8 mouse cellular contexts compared by ENCODE assay signal in genomic region chr4:124700248-124700971, GRCm38 (mm10). TPM values are rescaled to one million over a fixed set of nuclear protein-coding genes. Genes with fewer than 3 reads are reported as not detected.
A peak's percentile ranks its signal among the peaks of the same experiment; 100 is the strongest.
DNase-seq lines count a peak whose midpoint lies in the region; ATAC-seq lines count a peak whose summit lies in the region.

TSS of gene Fhl3 (plus strand) at chr4:124700701.

- peak; percentile 85 for DNase-seq in A20 (ENCODE audit: low read depth, low spot score)
- DNase-seq in R1 (ENCODE audit: low read depth, low spot score), result peak; percentile 89
- DNase-seq in heart, postnatal 4 days, result peak; percentile 78
- no peak for DNase-seq in layer of hippocampus, postnatal 10 days (ENCODE audit: low spot score in 2 of 2)

- H3K4me1 ChIP-seq in forebrain, embryonic 13.5 days, result peaks cover 53% of the 10 kb centered on the region
- peaks cover 62% of the 10 kb centered on the region for H3K4me1 ChIP-seq in limb, embryonic 12.5 days (replicated peaks)
- H3K4me1 ChIP-seq in midbrain, embryonic 12.5 days, result peaks cover 52% of the 10 kb centered on the region
- peaks cover 37% of the 10 kb centered on the region for H3K4me1 ChIP-seq in stomach, embryonic 16.5 days (ENCODE audit: control insufficient read depth, insufficient read depth, low read length)

- H3K27ac ChIP-seq in forebrain, embryonic 13.5 days, result no peak within 1 kb of the TSS
- peak within 1 kb of the TSS; percentile 97 for H3K27ac ChIP-seq in limb, embryonic 12.5 days
- H3K27ac ChIP-seq in midbrain, embryonic 12.5 days (replicated peaks), result 0 out of 2 replicates have a peak within 1 kb of the TSS, but pooled peaks have one; percentile 10
- H3K27ac ChIP-seq in stomach, embryonic 16.5 days (ENCODE audit: low read length), result peak within 1 kb of the TSS; percentile 95

- peak; percentile 68 for ATAC-seq in forebrain, embryonic 13.5 days
- peak; percentile 75 for ATAC-seq in limb, embryonic 12.5 days (ENCODE audit: insufficient number of reproducible peaks, insufficient read depth, low FRiP score, low TSS enrichment, low read depth)
- ATAC-seq in midbrain, embryonic 12.5 days (ENCODE audit: low FRiP score, low read depth), result peak; percentile 66
- ATAC-seq in stomach, embryonic 16.5 days (ENCODE audit: insufficient read depth, low FRiP score), result peak; percentile 79

- H3K4me2 ChIP-seq in forebrain, embryonic 13.5 days, result peak within 1 kb of the TSS; percentile 98
- peak within 1 kb of the TSS; percentile 84 for H3K4me2 ChIP-seq in limb, embryonic 12.5 days
- H3K4me2 ChIP-seq in midbrain, embryonic 12.5 days (replicated peaks), result peak within 1 kb of the TSS; percentile 98
- peak within 1 kb of the TSS; percentile 82 for H3K4me2 ChIP-seq in stomach, embryonic 16.5 days (ENCODE audit: low read depth, low read length)

- no peaks in the 10 kb centered on the region for H3K36me3 ChIP-seq in forebrain, embryonic 13.5 days (ENCODE audit: poor library complexity, severe bottlenecking)
- peaks cover 2% of the 10 kb centered on the region for H3K36me3 ChIP-seq in limb, embryonic 12.5 days
- H3K36me3 ChIP-seq in midbrain, embryonic 12.5 days, result no peaks in the 10 kb centered on the region
- H3K36me3 ChIP-seq in stomach, embryonic 16.5 days (ENCODE audit: control insufficient read depth, insufficient read depth, low read length), result 0 out of 2 replicates have a peak, but pooled peaks cover under 1% of the 10 kb centered on the region

- peaks cover 19% of the 10 kb centered on the region for H3K27me3 ChIP-seq in forebrain, embryonic 13.5 days
- peaks cover 5% of the 10 kb centered on the region for H3K27me3 ChIP-seq in limb, embryonic 12.5 days
- H3K27me3 ChIP-seq in midbrain, embryonic 12.5 days, result peaks cover 46% of the 10 kb centered on the region
- H3K27me3 ChIP-seq in stomach, embryonic 16.5 days (ENCODE audit: control insufficient read depth, insufficient read depth, low read length), result no peaks in the 10 kb centered on the region

- H3K9ac ChIP-seq in forebrain, embryonic 13.5 days, result peak within 1 kb of the TSS; percentile 77
- peak within 1 kb of the TSS; percentile 95 for H3K9ac ChIP-seq in limb, embryonic 12.5 days (replicated peaks)
- peak within 1 kb of the TSS; percentile 77 for H3K9ac ChIP-seq in midbrain, embryonic 12.5 days (replicated peaks)
- peak within 1 kb of the TSS; percentile 97 for H3K9ac ChIP-seq in stomach, embryonic 16.5 days (ENCODE audit: low read length)

- H3K4me3 ChIP-seq in forebrain, embryonic 13.5 days, result peak within 1 kb of the TSS; percentile 68
- H3K4me3 ChIP-seq in limb, embryonic 12.5 days (replicated peaks), result peak within 1 kb of the TSS; percentile 97
- peak within 1 kb of the TSS; percentile 60 for H3K4me3 ChIP-seq in midbrain, embryonic 12.5 days
- H3K4me3 ChIP-seq in stomach, embryonic 16.5 days (replicated peaks; ENCODE audit: low read length), result peak within 1 kb of the TSS; percentile 92

- WGBS in forebrain, embryonic 13.5 days, result under 1% methylated on average over 43 of the region's 59 CpGs
- WGBS in limb, embryonic 12.5 days, result 2% methylated on average over 43 of the region's 59 CpGs
- WGBS in midbrain, embryonic 12.5 days, result 1% methylated on average over 45 of the region's 59 CpGs
- WGBS in stomach, embryonic 16.5 days, result under 1% methylated on average over 57 of the region's 59 CpGs

- no peaks in the 10 kb centered on the region for H3K9me3 ChIP-seq in forebrain, embryonic 13.5 days (replicated peaks)
- H3K9me3 ChIP-seq in limb, embryonic 12.5 days, result no peaks in the 10 kb centered on the region
- no peaks in the 10 kb centered on the region for H3K9me3 ChIP-seq in midbrain, embryonic 12.5 days
- no peaks in the 10 kb centered on the region for H3K9me3 ChIP-seq in stomach, embryonic 16.5 days (replicated peaks; ENCODE audit: control insufficient read depth, low read length)

RNA-seq across cellular contexts. Expression of gene Fhl3, which starts in this region (rescaled TPM):
- 2.6 and 3.2 TPM in 2 replicates for polyA plus RNA-seq in forebrain, embryonic 13.5 days (2015; fragmentation: Nextera tagmentation; extraction: Ambion mirVana)
- total RNA-seq in heart, postnatal 4 days (2021), result 10 to 100 TPM; 22.4 to 23.4 TPM
- 7.3 and 10.9 TPM in 2 replicates for polyA plus RNA-seq in limb, embryonic 12.5 days (2016; fragmentation: Nextera tagmentation; extraction: Ambion mirVana)
- 2.6 and 4.1 TPM in 2 replicates for polyA plus RNA-seq in midbrain, embryonic 12.5 days (2016; fragmentation: Nextera tagmentation; extraction: Ambion mirVana)
- polyA plus RNA-seq in stomach, embryonic 16.5 days (2015; fragmentation: Nextera tagmentation; extraction: Ambion mirVana), result 10.1 and 10.8 TPM in 2 replicates
- total RNA-seq in layer of hippocampus, postnatal 10 days (2021), result 1 to 10 TPM; 4.3 to 5.0 TPM

Comparison
In these comparisons a context has a peak if more than half of its experiments do, and no peak if none do; other contexts are left out.
1. DNase-seq: peak in A20 (single experiment), R1 (single experiment) and heart, postnatal 4 days (single experiment); none in layer of hippocampus, postnatal 10 days (0 of 2).
2. Peak in every context shown above with its lines, with median percentiles within 50 percentile points of each other: ATAC-seq, H3K4me2 ChIP-seq, H3K4me3 ChIP-seq and H3K9ac ChIP-seq.